Mouse (Mus musculus) bone marrow macrophage, adult 2 months (primary cell): ENCODE measurements at regions not wholly inside any gene's neighbourhood (a gene's known extent, or its start where the extent isn't known, plus 50 kb on each side); places are given as distances from the start of the nearest gene placed in this dataset.
"Not testable (repeated sequence)": the region's sequence is repeated elsewhere in the genome, so short reads cannot be mapped to it uniquely, and the experiment has no call there.

Experiments
- CTCF ChIP-seq: IDR thresholded peaks from 2 replicates; pipeline ENCODE4 v1.5.1; 2012; ENCODE audit warnings: low read depth, mild to moderate bottlenecking, low read length, moderate library complexity
- POLR2A ChIP-seq: IDR thresholded peaks from 2 replicates; pipeline ENCODE4 v1.6.1; 2012; ENCODE audit warnings: mild to moderate bottlenecking, low read depth, low read length, borderline replicate concordance

DNA sequence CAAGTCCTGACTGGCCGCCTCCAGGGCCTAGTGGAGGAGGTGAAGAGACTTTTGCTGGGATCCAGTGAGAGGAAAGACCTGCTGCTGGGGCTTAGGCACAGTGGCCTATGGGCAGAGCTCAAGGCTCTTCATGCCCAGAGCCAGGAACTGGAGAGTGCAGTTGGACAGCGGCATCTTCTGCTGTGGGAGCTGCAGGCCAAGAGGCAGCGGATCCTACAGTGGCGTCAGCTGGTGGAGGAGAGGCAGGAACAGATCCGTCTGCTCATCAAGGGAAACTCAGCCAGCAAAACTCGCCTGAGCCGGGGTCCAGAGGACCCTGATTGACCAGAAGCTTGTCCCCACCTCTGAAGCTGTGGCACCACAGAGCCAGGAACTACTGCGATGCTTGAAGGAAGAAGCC, 69.4 kb upstream of the Cnih3 start:
- not testable (repeated sequence) for TF ChIP-seq CTCF, POLR2A
